8 mouse cellular contexts compared by ENCODE assay signal in genomic region chr5:32458408-32459143, GRCm38 (mm10). TPM values are rescaled to one million over a fixed set of nuclear protein-coding genes. Genes with fewer than 3 reads are reported as not detected.
DNase-seq lines count a peak whose midpoint lies in the region; ATAC-seq and TF ChIP-seq lines count a peak whose summit lies in the region.

Gene Ppp1cb (plus strand): TSS chr5:32458843.

- H3K27ac ChIP-seq in embryonic facial prominence, embryonic 14.5 days (replicated peaks; ENCODE audit: low read depth, low read length) = peak within 1 kb of the TSS; percentile 100
- peak within 1 kb of the TSS; percentile 98 for H3K27ac ChIP-seq in heart, adult 2 months
- H3K27ac ChIP-seq in limb, embryonic 13.5 days = peak within 1 kb of the TSS; percentile 100
- H3K27ac ChIP-seq in midbrain, embryonic 16.5 days (ENCODE audit: low read length) = peak within 1 kb of the TSS; percentile 99

- peak; percentile 80 for TF ChIP-seq EP300 in heart, adult 2 months (IDR thresholded peaks at IDR 0.05; ENCODE audit: insufficient read depth, low read depth, low read length)

- peak within 1 kb of the TSS; percentile 69 for H3K4me2 ChIP-seq in embryonic facial prominence, embryonic 14.5 days (ENCODE audit: low read depth, low read length)
- H3K4me2 ChIP-seq in limb, embryonic 13.5 days (replicated peaks) = peak within 1 kb of the TSS; percentile 65
- H3K4me2 ChIP-seq in midbrain, embryonic 16.5 days (ENCODE audit: low read length) = peak within 1 kb of the TSS; percentile 85

- H3K79me2 ChIP-seq in heart, adult 2 months (replicated peaks; ENCODE audit: control insufficient read depth, insufficient read depth, low read length) = peaks cover 2% of the 10 kb centered on the region; the same call in 1 of the 2 replicates

- H3K9ac ChIP-seq in embryonic facial prominence, embryonic 14.5 days (ENCODE audit: low read depth, low read length) = peak within 1 kb of the TSS; percentile 99
- peak within 1 kb of the TSS; percentile 99 for H3K9ac ChIP-seq in heart, adult 2 months (ENCODE audit: low read depth, low read length)
- peak within 1 kb of the TSS; percentile 99 for H3K9ac ChIP-seq in limb, embryonic 13.5 days
- H3K9ac ChIP-seq in midbrain, embryonic 16.5 days (ENCODE audit: low read depth, low read length) = peak within 1 kb of the TSS; percentile 96

- intact Hi-C loops in heart, adult 2 months (cut with DNase I) = loop anchor here (2.0 kb wide), 1 partner anchor 42 kb away; no protein-coding TSS in a partner anchor

- no peak for TF ChIP-seq CTCF in heart, adult 2 months (IDR thresholded peaks at IDR 0.05)

- no peaks in the 10 kb centered on the region for H3K9me3 ChIP-seq in embryonic facial prominence, embryonic 14.5 days (ENCODE audit: control insufficient read depth, low read length)
- H3K9me3 ChIP-seq in limb, embryonic 13.5 days = no peaks in the 10 kb centered on the region
- H3K9me3 ChIP-seq in midbrain, embryonic 16.5 days (replicated peaks; ENCODE audit: control insufficient read depth, low read length, poor library complexity, severe bottlenecking) = no peaks in the 10 kb centered on the region

- ATAC-seq in embryonic facial prominence, embryonic 14.5 days (ENCODE audit: low read depth) = peak; percentile 98
- ATAC-seq in limb, embryonic 13.5 days (ENCODE audit: low FRiP score, low read depth) = peak; percentile 98
- peak; percentile 98 for ATAC-seq in midbrain, embryonic 16.5 days

- peaks cover 6% of the 10 kb centered on the region; the same call in 1 of the 2 replicates for H3K4me1 ChIP-seq in embryonic facial prominence, embryonic 14.5 days (ENCODE audit: control insufficient read depth, insufficient read depth, low read length)
- H3K4me1 ChIP-seq in heart, adult 2 months (ENCODE audit: control insufficient read depth, insufficient read depth, low read length) = peaks cover 8% of the 10 kb centered on the region
- H3K4me1 ChIP-seq in limb, embryonic 13.5 days = peaks cover 20% of the 10 kb centered on the region; the same call in 1 of the 2 replicates
- peaks cover 23% of the 10 kb centered on the region for H3K4me1 ChIP-seq in midbrain, embryonic 16.5 days (ENCODE audit: control insufficient read depth, insufficient read depth, low read length)

- peak within 1 kb of the TSS; percentile 87 for H3K4me3 ChIP-seq in embryonic facial prominence, embryonic 14.5 days (ENCODE audit: low read depth, low read length)
- peak within 1 kb of the TSS; percentile 90 for H3K4me3 ChIP-seq in heart, adult 2 months
- H3K4me3 ChIP-seq in limb, embryonic 13.5 days = peak within 1 kb of the TSS; percentile 85
- H3K4me3 ChIP-seq in midbrain, embryonic 16.5 days (ENCODE audit: low read depth, low read length) = peak within 1 kb of the TSS; percentile 86

- no peaks in the 10 kb centered on the region for H3K27me3 ChIP-seq in embryonic facial prominence, embryonic 14.5 days (replicated peaks; ENCODE audit: control insufficient read depth, insufficient read depth, low read length)
- no peaks in the 10 kb centered on the region for H3K27me3 ChIP-seq in heart, adult 2 months (ENCODE audit: control insufficient read depth, insufficient read depth, low read length)
- no peaks in the 10 kb centered on the region for H3K27me3 ChIP-seq in limb, embryonic 13.5 days
- no peaks in the 10 kb centered on the region for H3K27me3 ChIP-seq in midbrain, embryonic 16.5 days (ENCODE audit: control insufficient read depth, insufficient read depth, low read depth, low read length)

- H3K36me3 ChIP-seq in embryonic facial prominence, embryonic 14.5 days (ENCODE audit: control insufficient read depth, insufficient read depth, low read length) = no peaks in the 10 kb centered on the region
- H3K36me3 ChIP-seq in heart, adult 2 months (ENCODE audit: control insufficient read depth, insufficient read depth, low read length) = peaks cover 20% of the 10 kb centered on the region
- no peaks in the 10 kb centered on the region for H3K36me3 ChIP-seq in limb, embryonic 13.5 days
- H3K36me3 ChIP-seq in midbrain, embryonic 16.5 days (ENCODE audit: control insufficient read depth, insufficient read depth, low read length) = no peaks in the 10 kb centered on the region

- WGBS in embryonic facial prominence, embryonic 14.5 days = 1% methylated on average over 47 of the region's 54 CpGs
- WGBS in heart, adult 2 months = 2% methylated on average over 35 of the region's 54 CpGs
- under 1% methylated on average over 44 of the region's 54 CpGs for WGBS in limb, embryonic 13.5 days
- 1% methylated on average over 46 of the region's 54 CpGs for WGBS in midbrain, embryonic 16.5 days

- peak; percentile 99 for DNase-seq in 3T3-L1 (ENCODE audit: low read depth, low spot score)
- DNase-seq in adrenal gland, postnatal 4 days (ENCODE audit: low spot score in 2 of 2) = peak; percentile 90 to 94
- peak; percentile 100 for DNase-seq in embryonic facial prominence, embryonic 14.5 days (ENCODE audit: low spot score)
- peak; percentile 97 to 99 for DNase-seq in heart, adult 2 months
- DNase-seq in kidney, adult 8-10 months = peak; percentile 97 to 99
- DNase-seq in spleen, postnatal 10 days (ENCODE audit: low spot score in 2 of 2) = peak; percentile 91 to 99

- peak; percentile 99 for TF ChIP-seq POLR2A in heart, adult 2 months (IDR thresholded peaks at IDR 0.05; ENCODE audit: insufficient read depth, low read depth, low read length)

RNA-seq across cellular contexts. Expression of gene Ppp1cb, which starts in this region (rescaled TPM):
- 100 to 1,000 TPM; 309 to 334 TPM for total RNA-seq in adrenal gland, postnatal 4 days (2021)
- polyA plus RNA-seq in embryonic facial prominence, embryonic 14.5 days (2014; fragmentation: Nextera tagmentation; extraction: Ambion mirVana) = 197 and 221 TPM in 2 replicates
- total RNA-seq in heart, adult 2 months (2021) = 100 to 1,000 TPM; 423 to 471 TPM
- 82.1 and 188 TPM in 2 replicates for polyA plus RNA-seq in heart, adult 2 months (2012; rRNA removed)
- polyA plus RNA-seq in limb, embryonic 13.5 days (2015; fragmentation: Nextera tagmentation; extraction: Ambion mirVana) = 203 and 216 TPM in 2 replicates
- 208 TPM in 2 replicates for polyA plus RNA-seq in midbrain, embryonic 16.5 days (2015; fragmentation: Nextera tagmentation; extraction: Ambion mirVana)

Comparison
In these comparisons a context has a peak if more than half of its experiments do, and no peak if none do; other contexts are left out.
1. Peak in every context shown above with its lines: DNase-seq, ATAC-seq, H3K4me3 ChIP-seq and H3K27ac ChIP-seq.